Mouse (Mus musculus): Measurements from ENCODE around the gene Vamp9. TPM values are rescaled to one million over a fixed set of nuclear protein-coding genes. Genes with fewer than 3 reads are reported as not detected.

Gene Vamp9
- polyA plus RNA-seq, 1 experiment, result not detected

DNA sequence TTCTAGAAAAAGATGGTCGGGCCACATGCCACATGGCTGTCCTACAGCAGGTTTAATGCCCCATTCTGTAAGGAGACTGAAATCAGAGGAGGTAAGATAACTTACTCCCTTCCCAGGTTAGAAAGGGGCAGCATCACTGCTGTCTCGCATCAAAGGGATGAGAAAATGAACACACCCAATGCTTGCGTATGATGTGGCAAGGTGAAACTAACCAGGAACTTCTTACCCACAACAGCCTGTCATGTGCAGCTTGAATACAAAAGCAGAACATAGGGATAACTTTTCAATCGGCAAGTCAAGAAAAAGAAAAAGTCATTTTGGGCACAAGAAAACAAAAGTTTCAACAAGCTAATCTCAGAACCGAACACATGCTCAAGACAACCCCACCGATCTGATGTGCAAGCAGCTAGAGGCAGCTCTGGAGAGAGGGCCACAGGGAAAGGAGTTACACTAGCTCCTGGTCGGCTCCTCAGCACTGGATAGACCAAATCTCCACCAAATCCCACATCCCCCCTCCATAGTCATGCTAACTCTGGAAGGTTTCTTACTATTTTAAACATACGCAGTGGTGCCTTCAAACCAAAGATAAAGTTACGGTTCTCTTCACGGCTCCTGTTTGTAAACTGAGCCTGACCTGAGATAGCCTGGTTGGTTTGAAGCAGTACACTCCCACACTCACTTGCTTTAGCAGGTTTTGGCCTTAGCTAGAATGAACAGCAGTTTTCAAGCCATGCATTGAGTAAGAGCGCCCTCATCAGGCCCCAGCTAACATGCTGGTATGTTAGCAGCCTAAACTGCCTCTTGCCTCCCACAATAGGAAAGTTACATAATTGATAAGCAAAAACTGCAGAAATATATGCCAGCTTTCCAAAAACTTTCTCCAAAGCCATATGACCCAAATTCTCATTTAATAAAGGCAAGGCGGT lies 14.3 kb upstream of the Vamp9 start:
- no peak overlapping the region for H3K27ac ChIP-seq (ENCODE audit: control insufficient read depth, insufficient read depth, low read length)
- no peak for TF ChIP-seq CTCF (IDR thresholded peaks at IDR 0.05; ENCODE audit: borderline replicate concordance, control insufficient read depth, extremely low read depth, insufficient read depth, low read length, poor library complexity)
- no peak for TF ChIP-seq POLR2A (IDR thresholded peaks at IDR 0.05; ENCODE audit: control insufficient read depth, extremely low read depth, insufficient read depth, low read length, poor library complexity)
- peak; percentile 65 for DNase-seq
- H3K27me3 ChIP-seq (ENCODE audit: control insufficient read depth, insufficient read depth, low read length), result no peaks in the 10 kb centered on the region
- H3K4me1 ChIP-seq (replicated peaks; ENCODE audit: control insufficient read depth, insufficient read depth, low read length), result no peaks in the 10 kb centered on the region
- WGBS, result 80% methylated on average over 12 of the region's 12 CpGs
- H3K36me3 ChIP-seq (ENCODE audit: control insufficient read depth, insufficient read depth, low read length), result no peaks in the 10 kb centered on the region
- no peak overlapping the region for H3K4me3 ChIP-seq (ENCODE audit: control insufficient read depth, insufficient read depth, low read length)

DNA sequence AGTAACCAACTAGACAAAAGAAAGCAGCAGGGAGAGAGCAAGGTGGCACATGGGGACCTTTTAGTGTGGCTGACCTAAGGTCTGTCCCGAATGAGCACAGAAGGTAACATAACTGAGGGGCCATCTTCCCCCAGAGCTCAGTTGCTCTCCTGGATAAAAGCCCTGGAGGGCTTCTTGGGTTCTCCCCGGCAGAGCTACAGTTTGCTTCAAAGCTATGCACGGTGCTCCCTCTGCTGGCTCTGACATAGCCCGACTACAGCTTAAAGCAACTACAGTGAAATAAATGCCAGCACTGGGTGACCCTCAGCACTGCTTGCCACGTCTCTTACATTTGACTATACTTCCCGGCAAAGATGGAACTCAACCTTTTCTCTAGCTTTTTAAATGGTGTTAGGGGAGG lies 6.0 kb upstream of the Vamp9 start:
- 9% methylated on average over 6 of the region's 6 CpGs for WGBS

DNA sequence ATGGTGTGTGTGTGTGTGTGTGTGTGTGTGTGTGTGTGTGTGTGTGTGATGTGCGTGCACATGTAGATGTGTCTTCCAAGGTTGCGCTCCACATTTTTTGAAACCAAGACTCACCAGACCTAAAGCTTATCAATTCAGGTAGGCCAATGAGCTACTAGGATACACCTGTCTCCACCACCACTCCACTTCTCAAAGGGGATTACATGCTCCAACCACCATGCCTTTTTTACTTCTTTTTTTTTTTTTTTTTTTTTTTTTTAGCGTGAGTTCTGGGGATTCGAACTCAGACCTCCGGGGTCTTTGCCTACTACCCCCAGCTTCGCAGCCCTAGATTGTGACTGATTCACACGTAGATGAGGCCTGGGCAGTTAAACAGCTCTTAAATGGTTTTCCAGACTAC lies 323 bp upstream of the Vamp9 start:
- H3K4me1 ChIP-seq (replicated peaks; ENCODE audit: control insufficient read depth, insufficient read depth, low read length), result peaks cover 3% of the 10 kb centered on the region; the same call in 1 of the 2 replicates
- no peak for TF ChIP-seq CTCF (IDR thresholded peaks at IDR 0.05; ENCODE audit: borderline replicate concordance, control insufficient read depth, extremely low read depth, insufficient read depth, low read length, poor library complexity)
- TF ChIP-seq POLR2A (IDR thresholded peaks at IDR 0.05; ENCODE audit: control insufficient read depth, extremely low read depth, insufficient read depth, low read length, poor library complexity), result no peak
- H3K36me3 ChIP-seq (ENCODE audit: control insufficient read depth, insufficient read depth, low read length), result no peaks in the 10 kb centered on the region
- no peak for DNase-seq
- WGBS, result 79% methylated on average over 7 of the region's 7 CpGs
- H3K27ac ChIP-seq (ENCODE audit: control insufficient read depth, insufficient read depth, low read length), result no peak overlapping the region
- H3K4me3 ChIP-seq (ENCODE audit: control insufficient read depth, insufficient read depth, low read length), result no peak overlapping the region
- no peaks in the 10 kb centered on the region for H3K27me3 ChIP-seq (ENCODE audit: control insufficient read depth, insufficient read depth, low read length)

More for the DNA sequence above, 6.0 kb upstream of the Vamp9 start:
- Histone ChIP-seq H3K36me3 (ENCODE audit: control insufficient read depth, insufficient read depth, low read length) (no peaks in the 10 kb centered on the region), H3K4me1 (replicated peaks; ENCODE audit: control insufficient read depth, insufficient read depth, low read length) (no peaks in the 10 kb centered on the region), H3K27me3 (ENCODE audit: control insufficient read depth, insufficient read depth, low read length) (no peaks in the 10 kb centered on the region), H3K27ac (ENCODE audit: control insufficient read depth, insufficient read depth, low read length) (no peak overlapping the region), H3K4me3 (ENCODE audit: control insufficient read depth, insufficient read depth, low read length) (no peak overlapping the region)
- TF ChIP-seq CTCF (IDR thresholded peaks at IDR 0.05; ENCODE audit: borderline replicate concordance, control insufficient read depth, extremely low read depth, insufficient read depth, low read length, poor library complexity) (0 out of 2 replicates have a peak, but pooled peaks have one; percentile 20), POLR2A (IDR thresholded peaks at IDR 0.05; ENCODE audit: control insufficient read depth, extremely low read depth, insufficient read depth, low read length, poor library complexity) (no peak)
- DNase-seq, result peak; percentile 45

DNA sequence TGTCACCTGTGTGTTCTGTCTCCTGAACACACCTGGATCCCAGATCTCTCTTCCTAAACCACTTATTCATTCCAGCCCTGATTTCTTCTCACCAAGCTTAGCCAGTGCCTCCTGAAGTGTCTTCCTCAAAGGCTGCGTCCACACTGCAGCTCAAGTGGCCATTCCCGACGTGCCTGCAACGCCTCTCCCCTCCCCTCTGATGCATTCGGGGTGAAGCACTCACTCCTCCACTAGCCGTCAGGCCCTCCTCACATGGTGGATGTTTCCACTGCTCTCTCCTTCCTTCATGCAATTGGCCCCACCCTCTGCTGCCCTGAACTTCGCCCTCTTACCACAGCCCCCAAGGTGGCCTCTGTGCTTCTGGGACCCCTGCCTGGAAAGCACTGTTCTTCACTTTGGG lies 9.4 kb downstream of the Vamp9 start:
- no peaks in the 10 kb centered on the region for H3K27me3 ChIP-seq (ENCODE audit: control insufficient read depth, insufficient read depth, low read length)
- 86% methylated on average over 7 of the region's 7 CpGs for WGBS
- no peaks in the 10 kb centered on the region for H3K4me1 ChIP-seq (replicated peaks; ENCODE audit: control insufficient read depth, insufficient read depth, low read length)
- no peak for DNase-seq
- H3K36me3 ChIP-seq (ENCODE audit: control insufficient read depth, insufficient read depth, low read length), result no peaks in the 10 kb centered on the region
- no peak overlapping the region for H3K4me3 ChIP-seq (ENCODE audit: control insufficient read depth, insufficient read depth, low read length)
- TF ChIP-seq CTCF (IDR thresholded peaks at IDR 0.05; ENCODE audit: borderline replicate concordance, control insufficient read depth, extremely low read depth, insufficient read depth, low read length, poor library complexity), result no peak
- TF ChIP-seq POLR2A (IDR thresholded peaks at IDR 0.05; ENCODE audit: control insufficient read depth, extremely low read depth, insufficient read depth, low read length, poor library complexity), result no peak
- H3K27ac ChIP-seq (ENCODE audit: control insufficient read depth, insufficient read depth, low read length), result no peak overlapping the region

DNA sequence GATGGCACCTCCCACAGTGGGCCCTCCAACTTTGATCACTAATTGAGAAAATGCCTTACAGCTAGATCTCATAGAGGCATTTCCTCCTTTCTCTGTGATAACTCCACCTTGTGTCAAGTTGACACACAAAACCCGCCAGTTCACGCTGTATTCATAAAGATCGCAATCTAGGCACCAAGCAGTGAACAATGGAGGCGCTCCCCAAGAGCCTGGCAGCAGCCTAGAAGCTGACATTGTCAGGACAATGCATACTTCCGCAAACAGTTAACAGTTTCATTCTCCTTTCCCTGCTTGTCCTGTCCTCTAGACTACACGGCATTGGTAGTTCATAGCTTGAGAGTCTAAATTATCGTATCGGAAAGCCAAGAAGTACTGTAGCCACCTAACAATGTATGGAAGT lies 16.0 kb downstream of the Vamp9 start:
- no peak for DNase-seq
- Histone ChIP-seq H3K4me3 (ENCODE audit: control insufficient read depth, insufficient read depth, low read length) (no peak overlapping the region), H3K27ac (ENCODE audit: control insufficient read depth, insufficient read depth, low read length) (no peak overlapping the region), H3K27me3 (ENCODE audit: control insufficient read depth, insufficient read depth, low read length) (no peaks in the 10 kb centered on the region), H3K36me3 (ENCODE audit: control insufficient read depth, insufficient read depth, low read length) (no peaks in the 10 kb centered on the region), H3K4me1 (replicated peaks; ENCODE audit: control insufficient read depth, insufficient read depth, low read length) (no peaks in the 10 kb centered on the region)
- 87% methylated on average over 8 of the region's 8 CpGs for WGBS
- TF ChIP-seq CTCF (IDR thresholded peaks at IDR 0.05; ENCODE audit: borderline replicate concordance, control insufficient read depth, extremely low read depth, insufficient read depth, low read length, poor library complexity) (no peak), POLR2A (IDR thresholded peaks at IDR 0.05; ENCODE audit: control insufficient read depth, extremely low read depth, insufficient read depth, low read length, poor library complexity) (no peak)

DNA sequence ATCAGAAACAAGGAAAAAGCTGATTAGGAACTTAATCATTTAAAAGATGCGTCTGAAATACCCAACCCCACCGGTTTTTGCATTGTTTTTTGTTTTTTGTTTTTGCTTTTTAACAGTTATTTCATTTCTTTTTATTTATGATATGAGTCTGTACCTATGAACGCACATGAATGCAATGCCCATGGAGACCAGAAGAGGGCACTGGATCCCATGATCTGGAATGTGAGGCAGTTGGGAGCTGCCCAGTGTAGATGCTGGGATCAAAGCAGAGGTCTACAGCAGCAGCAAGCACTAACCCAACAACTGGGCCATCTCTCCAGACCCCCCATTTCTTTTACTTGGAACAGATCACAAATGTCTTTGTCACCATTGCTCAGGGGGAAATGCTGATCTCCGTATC lies 21.9 kb downstream of the Vamp9 start:
- TF ChIP-seq CTCF (IDR thresholded peaks at IDR 0.05; ENCODE audit: borderline replicate concordance, control insufficient read depth, extremely low read depth, insufficient read depth, low read length, poor library complexity) (peak; percentile 45; the same call in 1 of the 2 replicates), POLR2A (IDR thresholded peaks at IDR 0.05; ENCODE audit: control insufficient read depth, extremely low read depth, insufficient read depth, low read length, poor library complexity) (no peak)
- WGBS, result 62% methylated on average over 4 of the region's 4 CpGs
- DNase-seq, result peak; percentile 58
- Histone ChIP-seq H3K4me1 (replicated peaks; ENCODE audit: control insufficient read depth, insufficient read depth, low read length) (no peaks in the 10 kb centered on the region), H3K36me3 (ENCODE audit: control insufficient read depth, insufficient read depth, low read length) (no peaks in the 10 kb centered on the region), H3K27ac (ENCODE audit: control insufficient read depth, insufficient read depth, low read length) (no peak overlapping the region), H3K27me3 (ENCODE audit: control insufficient read depth, insufficient read depth, low read length) (no peaks in the 10 kb centered on the region), H3K4me3 (ENCODE audit: control insufficient read depth, insufficient read depth, low read length) (no peak overlapping the region)

Measured in thymus, adult 2 months (tissue).